Mouse (Mus musculus): ENCODE data around the gene Chrm3. TPM values are rescaled to one million over a fixed set of nuclear protein-coding genes. Genes with fewer than 3 reads are reported as not detected.

Gene Chrm3
- polyA plus RNA-seq, 1 experiment from 2014 or later, result 1.3 TPM

Small RNA genes lying within 50 kb of the gene (microRNA-seq; reads per million reads assigned to microRNA genes)
- 1.1 reads per million for gene Gm24187
